Mouse (Mus musculus) urinary bladder, adult 2 months (tissue): Measurements from ENCODE around the gene Acot2. TPM values are rescaled to one million over a fixed set of nuclear protein-coding genes. Genes with fewer than 3 reads are reported as not detected.
A peak's percentile ranks its signal among the peaks of the same experiment; 100 is the strongest.
"Not testable (repeated sequence)": the region's sequence is repeated elsewhere in the genome, so short reads cannot be mapped to it uniquely, and the experiment has no call there.

ENCODE experiments used
- DNase-seq: peaks from one replicate; pipeline ENCODE4 v3.0.0; 2022; ENCODE audit warnings: low spot score
- polyA plus RNA-seq: library from polyadenylated mRNA; depleted of rRNA; stranded (reverse); fragments of >200 nt; gene quantifications from 2 replicates; pipeline ENCODE4 v1.2.3, GENCODE M21; 2012; rRNA removed

Acot2 gene
- polyA plus RNA-seq, result 13.2 and 13.8 TPM in 2 replicates

GRCm38 (mm10) chr12:83987583-83988441 is at the start of gene Acot2:
TSS of gene Acot2 (plus strand) at chr12:83987861.
- DNase-seq, result peak; percentile 61

GRCm38 (mm10) chr12:83938592-83938991 is 49.1 kb upstream of the Acot2 start:
- DNase-seq, result not testable (repeated sequence)

DNA sequence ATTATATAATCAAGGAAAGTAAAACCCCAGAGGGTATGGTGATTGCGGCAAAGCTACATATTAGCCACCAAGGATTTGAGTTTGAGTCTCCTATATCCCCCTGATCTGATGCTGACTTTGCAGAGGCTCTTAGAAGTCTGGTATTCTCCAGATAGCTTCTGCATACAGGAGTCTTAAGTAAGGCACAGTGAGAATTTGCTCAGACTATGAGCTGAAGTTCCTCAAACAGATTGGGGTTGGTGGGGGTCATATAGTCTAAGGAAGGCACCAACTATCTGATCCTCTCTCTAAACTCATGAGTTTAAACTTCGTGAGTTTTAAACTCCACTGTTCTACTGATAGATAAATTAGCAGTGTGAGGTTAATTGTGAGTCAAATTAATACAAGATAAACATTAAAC is 48.3 kb upstream of the Acot2 start:
- DNase-seq, result no peak

DNA sequence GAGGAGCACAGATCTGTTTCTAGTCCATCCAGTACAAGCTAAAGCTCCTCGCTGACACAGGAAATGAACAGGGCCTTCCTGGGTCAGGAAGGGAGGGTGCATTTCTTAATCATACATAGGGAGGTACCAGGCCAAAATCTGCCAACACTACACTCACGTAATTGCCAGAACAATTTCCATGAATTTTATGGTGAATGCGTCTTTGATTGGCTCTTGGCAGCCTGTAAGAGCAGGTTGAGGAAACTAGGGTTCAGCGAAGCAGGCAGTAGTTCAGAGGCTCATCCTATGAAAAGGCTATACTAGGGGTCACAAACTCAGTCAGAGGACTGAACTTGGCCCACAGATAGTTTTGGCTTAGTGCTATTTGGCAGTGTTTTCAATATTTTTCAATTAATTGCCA is 47.6 kb upstream of the Acot2 start:
- no peak for DNase-seq

DNA sequence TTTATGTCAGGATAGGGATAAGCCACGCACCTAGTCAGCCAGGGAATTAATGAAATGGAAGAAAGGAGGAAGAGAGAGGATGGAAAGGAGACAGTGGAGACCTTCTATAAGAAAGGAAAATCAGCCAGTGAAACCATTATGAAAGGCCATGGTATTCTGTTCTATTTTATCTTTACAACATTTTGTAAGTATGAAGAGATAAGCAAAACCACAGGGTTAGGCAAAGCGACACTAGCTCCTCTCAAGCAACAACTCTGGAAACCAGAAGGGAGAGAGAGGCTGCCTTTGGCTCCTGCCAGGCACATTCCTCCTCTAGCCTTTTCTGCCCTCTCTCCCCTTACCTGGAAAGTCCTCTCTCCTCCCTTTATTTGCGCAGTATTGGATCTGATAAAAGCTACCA is 45.7 kb upstream of the Acot2 start:
- DNase-seq, result no peak

DNA sequence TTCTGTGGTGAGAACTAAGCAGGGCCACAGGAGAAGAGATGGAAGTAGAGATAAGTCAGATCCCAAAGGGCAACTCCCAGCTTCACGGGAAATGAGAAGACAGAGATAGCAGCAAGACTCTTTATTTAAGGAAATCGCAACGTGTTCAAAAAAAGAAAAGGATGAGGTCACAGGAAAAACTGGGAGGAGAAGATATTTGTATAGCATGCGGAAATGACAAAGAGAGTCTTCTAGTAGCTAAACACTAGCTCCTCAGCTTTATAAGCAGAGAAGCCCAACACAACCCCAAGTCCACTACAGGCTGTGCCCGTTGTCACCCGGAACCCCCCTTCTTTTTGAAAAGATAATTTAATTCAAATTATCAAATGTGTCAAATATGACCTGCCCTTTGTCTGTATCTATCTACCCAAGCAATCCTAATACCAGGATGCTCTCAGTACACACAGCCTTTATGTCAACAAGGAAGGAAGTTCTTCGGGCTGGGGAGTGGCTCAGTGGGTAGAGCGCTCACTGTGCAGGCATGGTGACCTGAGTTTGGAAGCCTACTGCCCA is 40.3 kb upstream of the Acot2 start:
- DNase-seq, result no peak

DNA sequence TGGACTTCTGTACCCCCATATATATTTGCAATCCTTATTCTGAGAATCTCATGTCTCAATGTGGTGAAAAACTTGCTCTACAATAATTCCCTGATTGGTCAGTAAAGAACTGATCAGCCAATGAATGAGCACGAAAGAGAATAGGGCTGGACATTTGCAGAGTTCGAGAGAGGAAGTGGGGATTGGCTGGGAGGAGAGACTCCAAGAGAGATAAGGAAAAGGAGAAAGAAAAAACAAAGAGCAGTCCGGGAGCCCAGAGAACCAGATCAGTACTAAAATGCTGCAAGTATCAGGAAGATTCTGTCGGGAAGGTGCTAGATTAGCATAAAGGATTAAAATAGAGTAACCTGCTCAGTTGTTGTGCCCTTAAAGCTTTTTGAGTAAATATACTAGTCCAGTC is 38.6 kb upstream of the Acot2 start:
- DNase-seq, result no peak

- no peak for DNase-seq
Measured at GRCm38 (mm10) chr12:83949776-83950492, 37.7 kb upstream of the Acot2 start.

- peak; percentile 77 for DNase-seq
Measured at GRCm38 (mm10) chr12:83950493-83950839, 37.2 kb upstream of the Acot2 start, which contains the start of gene Riox1. TSS of gene Riox1 (plus strand) at chr12:83950608.

DNA sequence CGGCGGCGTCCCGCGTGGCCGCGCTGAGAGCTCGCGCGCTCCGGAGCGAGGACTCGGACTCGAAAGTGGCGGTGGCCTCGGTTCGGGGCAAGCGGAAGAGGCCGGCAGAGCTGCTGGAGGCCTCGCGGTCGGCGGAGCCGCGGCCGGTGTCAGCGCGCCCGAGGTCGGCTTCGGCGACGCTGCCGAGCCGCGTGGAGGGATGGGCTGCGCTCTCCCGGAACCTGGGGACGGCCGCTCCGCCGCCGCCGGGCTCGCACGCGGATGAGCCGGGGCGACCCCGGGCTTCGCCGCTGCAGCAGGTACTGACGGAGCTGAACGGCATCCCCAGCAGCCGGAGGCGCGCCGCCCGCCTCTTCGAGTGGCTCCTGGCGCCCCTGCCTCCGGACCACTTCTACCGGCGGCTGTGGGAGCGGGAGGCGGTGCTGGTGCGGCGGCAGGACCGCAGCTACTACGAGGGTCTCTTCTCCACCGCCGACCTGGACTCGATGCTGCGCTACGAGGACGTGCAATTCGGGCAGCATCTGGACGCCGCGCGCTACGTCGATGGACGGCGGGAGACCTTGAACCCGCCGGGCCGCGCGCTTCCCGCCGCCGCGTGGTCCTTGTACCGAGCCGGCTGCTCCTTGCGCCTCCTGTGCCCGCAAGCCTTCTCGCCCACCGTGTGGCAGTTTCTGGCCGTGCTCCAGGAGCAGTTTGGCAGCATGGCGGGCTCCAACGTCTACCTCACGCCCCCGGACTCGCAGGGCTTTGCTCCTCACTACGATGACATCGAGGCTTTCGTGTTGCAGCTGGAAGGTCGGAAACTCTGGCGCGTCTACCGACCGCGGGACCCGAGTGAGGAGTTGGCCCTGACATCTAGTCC is 36.6 kb upstream of the Acot2 start:
- DNase-seq, result peak; percentile 32

DNA sequence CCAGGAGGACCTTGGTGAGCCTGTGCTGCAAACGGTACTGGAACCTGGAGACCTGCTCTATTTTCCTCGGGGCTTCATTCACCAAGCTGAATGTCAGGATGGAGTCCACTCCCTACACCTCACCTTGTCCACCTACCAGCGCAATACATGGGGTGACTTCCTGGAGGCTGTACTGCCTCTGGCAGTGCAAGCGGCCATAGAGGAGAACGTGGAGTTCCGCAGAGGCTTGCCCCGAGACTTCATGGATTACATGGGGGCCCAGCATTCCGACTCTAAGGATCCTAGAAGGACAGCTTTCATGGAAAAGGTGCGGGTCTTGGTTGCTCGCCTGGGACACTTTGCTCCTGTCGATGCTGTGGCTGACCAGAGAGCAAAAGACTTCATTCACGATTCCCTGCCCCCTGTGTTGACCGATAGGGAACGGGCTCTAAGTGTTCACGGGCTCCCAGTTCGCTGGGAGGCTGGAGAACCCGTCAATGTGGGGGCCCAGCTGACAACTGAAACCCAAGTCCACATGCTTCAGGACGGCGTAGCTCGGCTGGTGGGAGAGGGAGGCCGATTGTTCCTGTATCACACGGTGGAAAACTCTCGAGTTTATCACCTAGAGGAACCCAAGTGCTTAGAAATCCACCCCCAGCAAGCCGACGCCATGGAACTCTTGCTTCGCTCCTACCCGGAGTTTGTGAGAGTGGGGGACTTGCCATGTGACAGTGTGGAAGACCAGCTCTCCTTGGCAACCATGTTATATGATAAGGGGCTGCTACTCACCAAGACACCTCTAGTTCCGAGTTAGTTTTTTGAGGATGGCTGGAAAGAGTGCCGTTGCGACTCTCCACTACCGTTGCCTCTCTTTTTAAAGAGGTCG is 35.7 kb upstream of the Acot2 start:
- DNase-seq, result no peak

DNA sequence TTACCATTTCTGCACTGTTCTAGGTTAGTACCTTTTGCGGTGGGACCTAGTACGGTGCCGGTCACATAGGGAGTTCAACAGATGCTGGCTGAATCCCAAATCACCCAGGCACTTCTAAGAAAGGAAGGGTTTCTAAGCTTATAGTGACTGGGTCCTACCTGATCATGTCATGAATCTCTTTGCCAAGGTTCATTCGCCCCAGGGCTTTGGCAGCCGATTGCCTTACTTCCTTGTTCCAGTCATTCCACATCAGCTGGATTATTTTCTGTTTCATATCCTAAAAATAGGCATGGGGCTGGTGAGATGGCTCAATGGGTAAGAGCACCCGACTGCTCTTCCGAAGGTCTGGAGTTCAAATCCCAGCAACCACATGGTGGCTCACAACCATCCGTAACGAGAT is 29.4 kb upstream of the Acot2 start:
- DNase-seq, result no peak

DNA sequence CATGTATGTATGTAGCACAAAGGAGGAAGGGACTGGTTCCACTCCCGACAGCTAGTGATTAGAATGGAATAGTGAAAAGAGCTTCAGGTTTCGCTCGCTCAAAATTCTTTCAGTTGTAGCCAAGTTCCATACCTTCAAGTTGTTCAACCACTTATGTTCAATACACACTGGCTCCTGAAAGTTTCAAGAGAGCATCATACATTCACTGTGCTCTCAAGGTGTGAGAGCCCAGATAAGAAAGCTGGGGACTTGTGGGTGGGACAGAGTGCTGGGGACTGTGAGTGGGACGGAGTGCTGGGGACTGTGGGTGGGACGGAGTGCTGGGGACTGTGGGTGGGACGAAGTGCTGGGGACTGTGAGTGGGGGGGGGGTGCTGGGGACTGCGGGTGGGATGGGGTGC is 22.4 kb upstream of the Acot2 start:
- DNase-seq, result no peak

DNA sequence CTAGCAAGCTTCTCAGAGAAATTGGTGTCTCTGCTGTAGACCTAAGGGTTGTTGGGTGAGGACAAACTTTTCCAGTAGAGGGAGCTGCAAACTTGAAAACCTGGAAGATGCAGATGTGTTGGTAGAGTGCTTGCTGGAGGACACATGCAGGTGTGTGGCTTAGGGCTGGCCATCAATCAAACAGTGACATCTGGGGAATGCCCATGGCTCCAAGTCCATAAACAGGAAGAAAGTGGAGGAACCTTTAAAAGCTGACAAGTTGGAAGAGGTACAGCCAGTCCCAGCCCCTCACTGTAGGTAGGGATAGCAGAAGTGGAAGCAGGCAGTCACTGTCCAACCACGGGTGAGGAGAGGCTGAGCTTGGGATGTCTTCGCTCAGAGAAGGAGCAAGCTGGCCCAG is 15.5 kb upstream of the Acot2 start:
- DNase-seq, result no peak

DNA sequence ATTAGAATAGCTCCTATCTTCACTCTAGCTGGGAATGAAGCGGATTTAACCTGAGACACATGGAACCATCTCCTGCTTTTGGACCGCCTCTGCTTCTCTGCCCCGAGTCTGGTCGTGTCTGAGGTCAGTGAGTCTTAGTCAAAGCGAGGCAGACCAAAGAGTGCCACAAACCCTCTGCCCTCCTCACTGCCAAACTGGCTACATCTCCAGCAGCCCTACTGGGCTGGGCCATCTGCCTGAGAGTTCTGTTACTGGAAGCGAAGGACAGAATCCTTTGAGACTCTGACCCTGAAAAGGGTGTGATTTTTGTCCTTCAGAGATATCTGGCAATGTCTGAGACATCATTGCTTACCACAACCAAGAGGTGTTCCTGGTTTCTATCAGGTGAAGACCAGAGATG is 8.8 kb upstream of the Acot2 start:
- DNase-seq, result no peak

GRCm38 (mm10) chr12:83981615-83982014 is 6.0 kb upstream of the Acot2 start:
- DNase-seq, result no peak

DNA sequence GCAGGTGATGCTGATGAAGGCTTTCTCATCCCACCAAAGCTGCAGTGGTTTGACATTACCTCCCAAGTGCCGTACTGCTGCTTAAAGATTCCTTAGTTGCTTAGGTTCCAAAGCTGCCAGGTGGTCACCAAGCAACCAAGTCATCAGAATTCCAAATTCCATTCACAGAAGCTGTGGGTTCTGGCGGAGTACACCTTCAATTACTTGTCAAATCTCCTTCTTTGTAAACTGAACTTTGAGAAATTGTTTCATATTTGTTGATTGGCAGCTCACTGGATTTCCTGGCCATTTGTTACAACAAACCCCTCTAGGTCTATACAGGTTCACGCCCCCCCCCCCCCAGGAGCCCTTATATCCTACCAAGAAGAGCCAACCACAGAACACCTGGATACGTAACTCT is 2.9 kb upstream of the Acot2 start, which contains the start of gene Heatr4:
Gene Heatr4, minus strand, starts transcription at position 101 of the 400 bp plus-strand sequence.
- no peak for DNase-seq

DNA sequence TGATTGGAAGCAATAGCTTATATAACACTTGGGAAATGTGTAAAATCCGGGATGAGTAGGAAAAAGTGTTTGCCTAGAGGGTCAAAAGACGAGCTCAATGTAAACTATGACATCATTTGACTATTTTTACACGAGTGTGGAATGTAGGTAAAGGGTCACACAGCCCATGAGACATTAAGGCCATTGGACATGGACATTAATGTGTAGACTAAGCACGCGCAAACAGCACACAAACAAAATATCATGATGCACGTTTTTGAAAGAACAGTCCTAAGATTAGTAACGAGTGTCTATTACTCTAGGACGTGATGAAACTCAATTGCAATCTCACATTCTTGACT is 449 bp upstream of the Acot2 start:
- no peak for DNase-seq

DNA sequence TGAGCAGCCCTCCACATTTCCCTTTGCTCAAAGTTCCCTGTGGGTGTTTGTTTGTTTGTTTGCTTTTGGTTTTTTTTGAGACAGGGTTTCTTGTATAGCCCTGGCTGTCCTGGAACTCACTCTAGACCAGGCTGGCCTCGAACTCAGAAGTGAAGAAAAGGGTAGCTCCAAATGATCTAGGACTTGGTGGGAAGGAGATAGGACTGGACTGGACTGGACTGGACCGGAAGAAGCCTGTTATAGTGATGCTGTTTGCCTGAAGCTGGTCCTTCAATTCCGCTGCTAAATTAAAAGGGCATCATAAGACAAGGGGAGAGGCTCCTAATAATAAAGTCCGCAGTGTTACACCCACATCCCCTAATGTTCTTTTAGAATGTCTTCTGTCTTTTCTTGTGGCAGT is 822 bp downstream of the Acot2 start:
- DNase-seq, result no peak

GRCm38 (mm10) chr12:83989378-83989777 is 1.7 kb downstream of the Acot2 start:
- DNase-seq, result no peak

- no peak for DNase-seq
Measured at GRCm38 (mm10) chr12:83997221-83997620, 9.6 kb downstream of the Acot2 start.
